Mouse (Mus musculus) bone marrow, adult 2 months (tissue): ENCODE results near the gene Hbb-bh1. TPM values are rescaled to one million over a fixed set of nuclear protein-coding genes. Genes with fewer than 3 reads are reported as not detected.
A peak's percentile ranks its signal among the peaks of the same experiment; 100 is the strongest.

ENCODE experiments used
- H3K27ac ChIP-seq: fragments of 200-500 bp; 2 replicates; pipeline ENCODE4 v1.5.1; 2012; ENCODE audit warnings: low read depth, mild to moderate bottlenecking, control low read depth, inconsistent platforms, low read length; ENCODE audit not compliant: control insufficient read depth, poor library complexity, insufficient read depth
- H3K4me1 ChIP-seq: fragments of 200-500 bp; 2 replicates; pipeline ENCODE4 v1.6.1; 2011; ENCODE audit warnings: low read length; ENCODE audit not compliant: control insufficient read depth, insufficient read depth
- H3K4me3 ChIP-seq: fragments of 200-500 bp; replicated peaks from 2 replicates; pipeline ENCODE3; 2011; ENCODE audit warnings: mild to moderate bottlenecking, low read depth, low read length, control low read depth; ENCODE audit not compliant: control insufficient read depth
- CTCF ChIP-seq: fragments of 200-500 bp; IDR thresholded peaks from 2 replicates; pipeline ENCODE4 v1.5.1; 2011; ENCODE audit warnings: low read length, control low read depth; ENCODE audit not compliant: control insufficient read depth, insufficient read depth
- POLR2A ChIP-seq: fragments of 200-500 bp; IDR thresholded peaks from 2 replicates; pipeline ENCODE4 v1.6.1; 2011; ENCODE audit warnings: low read depth, mild to moderate bottlenecking, control low read depth, low read length, borderline replicate concordance; ENCODE audit not compliant: control insufficient read depth
- WGBS: fragments of 180-500 bp; shearing (Covaris S2); methylation state at CpG from one replicate; pipeline ENCODE4 v1.1.7; 2018; 5-methylcytosine and 5-hydroxymethylcytosine counted together
- polyA plus RNA-seq: library from polyadenylated mRNA; stranded (reverse); fragments of >200 nt; gene quantifications from 2 replicates; pipeline ENCODE4 v1.2.4, GENCODE M21; 2011; ENCODE audit warnings: low replicate concordance; ENCODE audit not compliant: missing spikeins, insufficient read depth, insufficient read length

The Hbb-bh1 gene
- polyA plus RNA-seq: 1.6 TPM in 1 of 2 replicates, not detected in the other

GRCm38 (mm10) chr7:103843034-103843433 is at the start of gene Hbb-bh1:
Gene Hbb-bh1 (minus strand): TSS chr7:103843164.
- WGBS: 84% methylated on average over 2 of the region's 2 CpGs
- TF ChIP-seq POLR2A (no peak), CTCF (no peak)
- Histone ChIP-seq H3K4me1 (peaks cover 1% of the 10 kb centered on the region; the same call in 1 of the 2 replicates), H3K4me3 (no peak within 1 kb of the TSS), H3K27ac (no peak within 1 kb of the TSS)

- TF ChIP-seq CTCF: no peak
- TF ChIP-seq POLR2A: no peak
- Histone ChIP-seq H3K4me1 (no peaks in the 10 kb centered on the region), H3K27ac (no peak within 1 kb of the TSS)
Observed at GRCm38 (mm10) chr7:103886152-103886551, 43.2 kb upstream of the Hbb-bh1 start, which contains the start of gene Olfr66. Gene Olfr66 (minus strand): TSS chr7:103886252.

GRCm38 (mm10) chr7:103877093-103877492 is 34.1 kb upstream of the Hbb-bh1 start:
- H3K4me3 ChIP-seq: no peak overlapping the region
- H3K27ac ChIP-seq: no peak overlapping the region
- TF ChIP-seq POLR2A (no peak), CTCF (no peak)
- 54% methylated on average over 2 of the region's 2 CpGs for WGBS
- no peaks in the 10 kb centered on the region for H3K4me1 ChIP-seq

More at GRCm38 (mm10) chr7:103886152-103886551, 43.2 kb upstream of the Hbb-bh1 start, which contains the start of gene Olfr66:
- H3K4me3 ChIP-seq: no peak within 1 kb of the TSS

- TF ChIP-seq POLR2A: no peak
- no peak for TF ChIP-seq CTCF
- H3K4me3 ChIP-seq: no peak overlapping the region
- 28% methylated on average over 5 of the region's 5 CpGs for WGBS
- H3K27ac ChIP-seq: no peak overlapping the region
- H3K4me1 ChIP-seq: no peaks in the 10 kb centered on the region
Observed at GRCm38 (mm10) chr7:103874451-103874850, 31.5 kb upstream of the Hbb-bh1 start.

GRCm38 (mm10) chr7:103873064-103873463 is 30.1 kb upstream of the Hbb-bh1 start:
- H3K27ac ChIP-seq: no peak overlapping the region
- TF ChIP-seq CTCF (no peak), POLR2A (no peak)
- WGBS: 0% methylated on average over 1 of the region's 1 CpGs
- no peak overlapping the region for H3K4me3 ChIP-seq
- H3K4me1 ChIP-seq: no peaks in the 10 kb centered on the region

- Histone ChIP-seq H3K4me1 (no peaks in the 10 kb centered on the region; the same call in 1 of the 2 replicates), H3K27ac (peak overlapping the region; percentile 78; the same call in 1 of the 2 replicates), H3K4me3 (no peak overlapping the region)
- TF ChIP-seq CTCF (no peak), POLR2A (no peak)
Observed at GRCm38 (mm10) chr7:103870667-103871066, 27.7 kb upstream of the Hbb-bh1 start.

GRCm38 (mm10) chr7:103865716-103866115 is 22.8 kb upstream of the Hbb-bh1 start:
- H3K4me1 ChIP-seq: no peaks in the 10 kb centered on the region; the same call in 1 of the 2 replicates
- no peak for TF ChIP-seq CTCF
- no peak for TF ChIP-seq POLR2A
- no peak overlapping the region for H3K4me3 ChIP-seq
- H3K27ac ChIP-seq: no peak overlapping the region; the same call in 1 of the 2 replicates

GRCm38 (mm10) chr7:103861531-103861930 is 18.6 kb upstream of the Hbb-bh1 start:
- peak overlapping the region; percentile 46; the same call in 1 of the 2 replicates for H3K27ac ChIP-seq
- H3K4me3 ChIP-seq: no peak overlapping the region
- 37% methylated on average over 3 of the region's 3 CpGs for WGBS
- no peak for TF ChIP-seq CTCF
- H3K4me1 ChIP-seq: no peaks in the 10 kb centered on the region

- Histone ChIP-seq H3K4me1 (no peaks in the 10 kb centered on the region), H3K4me3 (no peak overlapping the region), H3K27ac (no peak overlapping the region; the same call in 1 of the 2 replicates)
- TF ChIP-seq CTCF (peak; percentile 23; the same call in 1 of the 2 replicates), POLR2A (no peak)
- WGBS: 23% methylated on average over 1 of the region's 1 CpGs
Observed at GRCm38 (mm10) chr7:103860855-103861254, 17.9 kb upstream of the Hbb-bh1 start.
